Mouse (Mus musculus) heart, postnatal 0 days (tissue): ENCODE data around the gene Vcl.

Experiments
- CTCF ChIP-seq: IDR thresholded peaks from 2 replicates; pipeline ENCODE4 v1.5.1; 2016; ENCODE audit warnings: antibody characterized with exemption, control low read depth, low read depth
- EP300 ChIP-seq: IDR thresholded peaks from 2 replicates; pipeline ENCODE4 v1.6.1; 2016; ENCODE audit warnings: antibody characterized with exemption, low read depth

DNA sequence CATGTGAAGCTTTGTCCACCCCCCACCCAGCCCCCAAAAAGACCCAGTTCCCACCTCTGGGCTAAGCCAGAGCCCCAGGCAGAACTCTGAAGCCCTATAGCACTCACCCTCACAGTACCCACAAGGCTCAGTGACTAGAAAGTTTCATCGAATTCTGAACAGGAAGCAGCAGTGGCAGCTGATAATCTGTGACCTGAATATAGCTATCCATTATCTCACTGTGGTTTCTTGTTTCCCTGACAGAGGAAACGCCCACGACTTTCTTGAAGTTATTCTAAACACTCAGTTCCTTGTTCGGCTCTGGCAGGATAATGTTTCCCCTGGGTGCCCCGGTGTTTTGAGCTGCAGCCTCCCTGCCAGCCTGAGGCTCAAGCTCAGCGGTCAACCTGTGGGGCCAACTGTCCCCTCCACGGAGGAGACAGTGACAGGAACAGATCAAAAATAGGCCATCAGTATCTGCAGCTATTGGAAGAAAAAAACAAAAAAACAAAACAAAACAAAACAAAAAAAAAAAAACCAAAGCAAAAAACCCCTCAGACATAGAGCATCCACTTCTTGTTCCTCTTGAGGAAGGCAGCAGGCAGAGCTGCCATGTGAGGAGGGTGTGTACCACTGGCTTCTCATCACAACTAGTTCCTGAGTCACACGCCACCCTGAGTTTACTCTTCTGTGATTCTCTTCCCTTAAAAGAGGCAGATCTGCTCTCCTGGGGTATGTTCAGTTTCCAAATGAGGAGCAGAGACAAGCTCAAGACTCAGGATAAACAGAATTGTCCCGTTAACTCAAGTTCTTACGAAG lies 43.9 kb upstream of the Vcl start:
- TF ChIP-seq CTCF (no peak), EP300 (0 out of 2 replicates have a peak, but pooled peaks have one; percentile 28)
